Mouse (Mus musculus): ENCODE measurements around the gene Gm11568.

DNA sequence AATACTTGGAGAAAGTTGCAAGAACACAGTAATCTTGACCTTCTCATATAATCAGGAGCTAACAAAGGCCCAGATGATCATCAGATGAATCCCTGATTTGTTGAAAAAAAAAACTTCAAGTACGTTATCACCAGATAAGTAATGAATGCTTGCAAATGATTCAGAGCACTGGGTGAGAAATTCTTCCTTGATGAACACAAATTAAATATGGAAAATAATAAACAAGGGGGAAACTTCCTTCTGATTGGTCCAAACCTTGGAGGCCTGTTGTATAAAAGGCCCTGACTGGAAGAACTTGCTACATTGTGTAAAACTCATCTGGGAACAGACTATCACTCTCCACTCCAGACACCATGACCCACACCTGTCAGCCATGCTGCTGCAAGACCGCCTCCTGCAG lies 49.9 kb downstream of the Gm11568 start, which contains the start of gene Krtap31-1:
- TF ChIP-seq POLR2A (IDR thresholded peaks at IDR 0.05; ENCODE audit: low read depth, low read length) (no peak), CTCF (IDR thresholded peaks at IDR 0.05; ENCODE audit: extremely low read depth, insufficient read length, insufficient replicate concordance, low read depth, low read length) (no peak)

All from small intestine, adult 2 months (tissue).